In genomic region chr14:25460801-25461675, GRCm38 (mm10) we compare ENCODE assay signal across 8 mouse cellular contexts. TPM values are rescaled to one million over a fixed set of nuclear protein-coding genes. Genes with fewer than 3 reads are reported as not detected.
A peak's percentile ranks its signal among the peaks of the same experiment; 100 is the strongest.
DNase-seq lines count a peak whose midpoint lies in the region; ATAC-seq and TF ChIP-seq lines count a peak whose summit lies in the region.

No protein-coding gene starts in this region.

- WGBS in limb, embryonic 10.5 days = under 1% methylated on average over 42 of the region's 42 CpGs

- ATAC-seq in frontal cortex, adult (ENCODE audit: low TSS enrichment) = no peak

- H3K9me3 ChIP-seq in limb, embryonic 10.5 days (replicated peaks) = no peaks in the 10 kb centered on the region

- no peaks in the 10 kb centered on the region for H3K27me3 ChIP-seq in limb, embryonic 10.5 days (ENCODE audit: low read depth, poor library complexity, severe bottlenecking)

- TF ChIP-seq POLR2A in cortical plate, adult 2 months (IDR thresholded peaks at IDR 0.05; ENCODE audit: extremely low read depth, insufficient read depth, low read length) = peak; percentile 28; the same call in 1 of the 2 replicates

- H3K27ac ChIP-seq in cortical plate, adult 2 months (ENCODE audit: insufficient read depth, low read length) = peak overlapping the region; percentile 93
- H3K27ac ChIP-seq in limb, embryonic 10.5 days = peak overlapping the region; percentile 97

- H3K4me1 ChIP-seq in cortical plate, adult 2 months (ENCODE audit: control insufficient read depth, insufficient read depth, low read length) = peaks cover 5% of the 10 kb centered on the region
- H3K4me1 ChIP-seq in limb, embryonic 10.5 days = peaks cover 76% of the 10 kb centered on the region

- peak overlapping the region; percentile 51 for H3K4me3 ChIP-seq in cortical plate, adult 2 months (ENCODE audit: insufficient read depth, low read length)
- peak overlapping the region; percentile 91 for H3K4me3 ChIP-seq in limb, embryonic 10.5 days

- no peak for TF ChIP-seq CTCF in cortical plate, adult 2 months (IDR thresholded peaks at IDR 0.05; ENCODE audit: extremely low read depth, insufficient read depth, low read length)

- no peaks in the 10 kb centered on the region for H3K36me3 ChIP-seq in limb, embryonic 10.5 days

- peak; percentile 71 to 79 for DNase-seq in frontal cortex, postnatal 10 days (ENCODE audit: low spot score in 2 of 2)
- peak; percentile 86 to 88 for DNase-seq in heart, adult 18-20 months
- DNase-seq in kidney, adult 18-20 months = peak; percentile 85
- DNase-seq in limb, embryonic 10.5 days (ENCODE audit: low spot score) = peak; percentile 71
- DNase-seq in mesoderm, embryonic 11.5 days (ENCODE audit: low read depth, low spot score) = peak; percentile 57
- peak; percentile 67 for DNase-seq in right cerebral cortex, postnatal 25 days

RNA-seq across cellular contexts. Expression of gene Zmiz1, which starts 2.1 kb away (rescaled TPM):
- polyA plus RNA-seq in cortical plate, adult 2 months (2012; rRNA removed) = 33.5 and 36.9 TPM in 2 replicates
- 10 to 100 TPM; 32.5 to 38.5 TPM for total RNA-seq in heart, adult 18-20 months (2021)
- polyA plus RNA-seq in limb, embryonic 10.5 days (2016; fragmentation: Nextera tagmentation; extraction: Ambion mirVana) = 43.8 and 55.5 TPM in 2 replicates
